Mouse (Mus musculus) lung, embryonic 16.5 days (tissue): ENCODE results near the gene March4. TPM values are rescaled to one million over a fixed set of nuclear protein-coding genes. Genes with fewer than 3 reads are reported as not detected.

ENCODE experiments used
- ATAC-seq: fragments of 200-750 bp; cut with Nextera tagmentation; 2 replicates; pipeline ENCODE4 v1.8.0; 2017; ENCODE audit warnings: low read depth, mild to moderate bottlenecking, moderate library complexity
- H3K27ac ChIP-seq: fragments of 300-500 bp; sonication (generic); 2 replicates; pipeline ENCODE4 v1.5.1; 2014; ENCODE audit warnings: mild to moderate bottlenecking, control low read depth, low read length
- H3K27me3 ChIP-seq: fragments of 300-500 bp; sonication (generic); 2 replicates; pipeline ENCODE4 v1.6.1; 2014; ENCODE audit warnings: low read depth, low read length, mixed read lengths; ENCODE audit not compliant: control insufficient read depth, insufficient read depth
- H3K36me3 ChIP-seq: fragments of 300-500 bp; sonication (generic); 2 replicates; pipeline ENCODE4 v1.6.1; 2014; ENCODE audit warnings: low read length; ENCODE audit not compliant: control insufficient read depth, insufficient read depth
- H3K4me1 ChIP-seq: fragments of 300-500 bp; sonication (generic); replicated peaks from 2 replicates; pipeline ENCODE4 v1.6.1; 2014; ENCODE audit warnings: low read length, mixed read lengths; ENCODE audit not compliant: control insufficient read depth, insufficient read depth
- H3K4me2 ChIP-seq: fragments of 300-500 bp; sonication (generic); 2 replicates; pipeline ENCODE4 v1.6.1; 2014; ENCODE audit warnings: low read depth, low read length, control low read depth
- H3K4me3 ChIP-seq: fragments of 300-500 bp; sonication (generic); 2 replicates; pipeline ENCODE4 v1.5.1; 2014; ENCODE audit warnings: mild to moderate bottlenecking, low read length, control low read depth
- H3K9ac ChIP-seq: fragments of 300-500 bp; sonication (generic); 2 replicates; pipeline ENCODE4 v1.6.1; 2014; ENCODE audit warnings: low read length, control low read depth
- H3K9me3 ChIP-seq: fragments of 300-500 bp; sonication (generic); 2 replicates; pipeline ENCODE4 v1.6.1; 2016; ENCODE audit warnings: low read length; ENCODE audit not compliant: control insufficient read depth
- WGBS: fragments of 180-500 bp; shearing (Covaris S2); extraction: QIAGEN DNeasy Blood & Tissue Kit; methylation state at CpG from one replicate; pipeline ENCODE4 v1.1.7; 2014; 5-methylcytosine and 5-hydroxymethylcytosine counted together
- polyA plus RNA-seq: library from polyadenylated mRNA; unstranded; fragments of >200 nt; fragmentation: Nextera tagmentation; extraction: Ambion mirVana; gene quantifications from 2 replicates; pipeline ENCODE4 v1.2.1, GENCODE M21; 2015

March4 gene
- polyA plus RNA-seq, 1 experiment from 2014 or later = 0.03 TPM

GRCm38 (mm10) chr1:72574608-72575007 lies 37.9 kb upstream of the March4 start:
- Histone ChIP-seq H3K27ac (no peak overlapping the region), H3K4me1 (no peaks in the 10 kb centered on the region), H3K9me3 (no peaks in the 10 kb centered on the region), H3K4me3 (no peak overlapping the region), H3K27me3 (peaks cover 5% of the 10 kb centered on the region; the same call in 1 of the 2 replicates), H3K9ac (no peak overlapping the region), H3K36me3 (no peaks in the 10 kb centered on the region), H3K4me2 (no peak overlapping the region)
- ATAC-seq = no peak
- WGBS = 26% methylated on average over 7 of the region's 7 CpGs

- WGBS = 55% methylated on average over 7 of the region's 7 CpGs
- no peaks in the 10 kb centered on the region for H3K36me3 ChIP-seq
- peaks cover 5% of the 10 kb centered on the region; the same call in 1 of the 2 replicates for H3K27me3 ChIP-seq
- H3K27ac ChIP-seq = no peak overlapping the region
- no peak overlapping the region for H3K4me3 ChIP-seq
- no peak for ATAC-seq
- no peaks in the 10 kb centered on the region for H3K9me3 ChIP-seq
- H3K4me1 ChIP-seq = no peaks in the 10 kb centered on the region
- H3K4me2 ChIP-seq = no peak overlapping the region
- H3K9ac ChIP-seq = no peak overlapping the region
These were observed 37.3 kb upstream of the March4 start for GRCm38 (mm10) chr1:72574047-72574446.

GRCm38 (mm10) chr1:72568725-72569124 lies 32.0 kb upstream of the March4 start:
- no peak overlapping the region for H3K9ac ChIP-seq
- H3K4me3 ChIP-seq = no peak overlapping the region
- H3K36me3 ChIP-seq = no peaks in the 10 kb centered on the region
- ATAC-seq = no peak
- H3K27ac ChIP-seq = no peak overlapping the region
- H3K27me3 ChIP-seq = no peaks in the 10 kb centered on the region
- H3K9me3 ChIP-seq = no peaks in the 10 kb centered on the region
- H3K4me2 ChIP-seq = no peak overlapping the region
- no peaks in the 10 kb centered on the region for H3K4me1 ChIP-seq
- 81% methylated on average over 8 of the region's 8 CpGs for WGBS

GRCm38 (mm10) chr1:72567056-72567455 lies 30.3 kb upstream of the March4 start:
- 40% methylated on average over 9 of the region's 9 CpGs for WGBS
- no peak overlapping the region for H3K9ac ChIP-seq

GRCm38 (mm10) chr1:72564334-72564962 lies 27.7 kb upstream of the March4 start:
- H3K4me2 ChIP-seq = no peak overlapping the region
- no peak for ATAC-seq
- H3K4me3 ChIP-seq = no peak overlapping the region
- no peak overlapping the region for H3K27ac ChIP-seq
- no peaks in the 10 kb centered on the region for H3K36me3 ChIP-seq
- no peak overlapping the region for H3K9ac ChIP-seq
- no peaks in the 10 kb centered on the region for H3K4me1 ChIP-seq
- WGBS = 52% methylated on average over 6 of the region's 6 CpGs
- no peaks in the 10 kb centered on the region for H3K9me3 ChIP-seq
- H3K27me3 ChIP-seq = no peaks in the 10 kb centered on the region

More at GRCm38 (mm10) chr1:72567056-72567455, 30.3 kb upstream of the March4 start:
- no peaks in the 10 kb centered on the region for H3K4me1 ChIP-seq
- no peaks in the 10 kb centered on the region for H3K9me3 ChIP-seq
- no peak overlapping the region for H3K4me2 ChIP-seq
- H3K36me3 ChIP-seq = no peaks in the 10 kb centered on the region
- H3K27me3 ChIP-seq = no peaks in the 10 kb centered on the region
- H3K27ac ChIP-seq = no peak overlapping the region
- ATAC-seq = no peak
- H3K4me3 ChIP-seq = no peak overlapping the region

GRCm38 (mm10) chr1:72558625-72559024 lies 21.9 kb upstream of the March4 start:
- no peak overlapping the region for H3K4me3 ChIP-seq

GRCm38 (mm10) chr1:72556471-72556870 lies 19.7 kb upstream of the March4 start:
- Histone ChIP-seq H3K9ac (no peak overlapping the region), H3K9me3 (no peaks in the 10 kb centered on the region), H3K27me3 (no peaks in the 10 kb centered on the region), H3K4me2 (no peak overlapping the region), H3K4me1 (no peaks in the 10 kb centered on the region), H3K36me3 (no peaks in the 10 kb centered on the region), H3K27ac (no peak overlapping the region), H3K4me3 (no peak overlapping the region)
- 79% methylated on average over 3 of the region's 3 CpGs for WGBS
- no peak for ATAC-seq

More at GRCm38 (mm10) chr1:72558625-72559024, 21.9 kb upstream of the March4 start:
- H3K4me2 ChIP-seq = no peak overlapping the region
- no peaks in the 10 kb centered on the region for H3K27me3 ChIP-seq
- no peaks in the 10 kb centered on the region for H3K9me3 ChIP-seq
- no peaks in the 10 kb centered on the region for H3K4me1 ChIP-seq
- H3K36me3 ChIP-seq = no peaks in the 10 kb centered on the region
- WGBS = 70% methylated on average over 2 of the region's 2 CpGs
- ATAC-seq = no peak
- no peak overlapping the region for H3K27ac ChIP-seq
- H3K9ac ChIP-seq = no peak overlapping the region

GRCm38 (mm10) chr1:72550317-72550716 lies 13.6 kb upstream of the March4 start:
- no peaks in the 10 kb centered on the region for H3K4me1 ChIP-seq
- no peaks in the 10 kb centered on the region for H3K27me3 ChIP-seq
- no peaks in the 10 kb centered on the region for H3K9me3 ChIP-seq
- H3K4me3 ChIP-seq = no peak overlapping the region
- H3K27ac ChIP-seq = no peak overlapping the region
- H3K9ac ChIP-seq = no peak overlapping the region
- WGBS = 74% methylated on average over 2 of the region's 2 CpGs
- H3K36me3 ChIP-seq = no peaks in the 10 kb centered on the region
- ATAC-seq = no peak
- no peak overlapping the region for H3K4me2 ChIP-seq

- no peaks in the 10 kb centered on the region for H3K36me3 ChIP-seq
These were observed 1.5 kb upstream of the March4 start for GRCm38 (mm10) chr1:72538266-72538665.

More at GRCm38 (mm10) chr1:72538266-72538665, 1.5 kb upstream of the March4 start:
- Histone ChIP-seq H3K4me1 (peaks cover 9% of the 10 kb centered on the region), H3K9ac (no peak overlapping the region), H3K9me3 (no peaks in the 10 kb centered on the region), H3K4me3 (no peak overlapping the region), H3K27me3 (peaks cover 20% of the 10 kb centered on the region), H3K4me2 (no peak overlapping the region), H3K27ac (no peak overlapping the region)
- ATAC-seq = no peak
- WGBS = 86% methylated on average over 5 of the region's 5 CpGs
